Mouse (Mus musculus): ENCODE data around the gene Cdnf. TPM values are rescaled to one million over a fixed set of nuclear protein-coding genes. Genes with fewer than 3 reads are reported as not detected.

Cdnf gene
- total RNA-seq, 2 experiments from 2014 or later: 0.35 to 0.71 TPM

Other genes with a start within 250 kb of the Cdnf start
- 10 to 100 TPM; 80.1 to 87.2 TPM for gene Nmt2, start 228.8 kb upstream of the Cdnf start, total RNA-seq (2021)
- gene Rpp38, start 180.4 kb upstream of the Cdnf start, total RNA-seq (2021): 10 to 100 TPM in 1 of 2 experiments, 1 to 10 TPM in 1; 9.3 to 10.8 TPM
- gene Acbd7, start 176.9 kb upstream of the Cdnf start, total RNA-seq (2021): 1 to 10 TPM; 1.5 to 2.3 TPM
- gene Olah, start 115.8 kb upstream of the Cdnf start, total RNA-seq (2021): not detected
- 1 to 10 TPM; 3.4 to 4.7 TPM for gene Meig1, start 90.4 kb upstream of the Cdnf start, total RNA-seq (2021)
- gene Dclre1c, start 88.9 kb upstream of the Cdnf start, total RNA-seq (2021): 10 to 100 TPM; 10.0 to 16.0 TPM
- gene Suv39h2, start 38.0 kb upstream of the Cdnf start, total RNA-seq (2021): 1 to 10 TPM; 3.7 to 4.0 TPM
- 1 to 10 TPM; 3.9 to 5.9 TPM for gene Gm45902, start 240 bp upstream of the Cdnf start, total RNA-seq (2021)
- 10 to 100 TPM; 45.3 to 52.1 TPM for gene Hspa14, start 216 bp upstream of the Cdnf start, total RNA-seq (2021)
- gene Fam107b, start 57.5 kb downstream of the Cdnf start, total RNA-seq (2021): 10 to 100 TPM; 18.6 to 18.8 TPM